Mouse (Mus musculus) liver, embryonic 18 days (tissue): Measurements from ENCODE around the gene Slc10a1. TPM values are rescaled to one million over a fixed set of nuclear protein-coding genes. Genes with fewer than 3 reads are reported as not detected.

Source experiments
- polyA plus RNA-seq: library from polyadenylated mRNA; depleted of rRNA; stranded (reverse); fragments of >200 nt; gene quantifications from 2 replicates; pipeline ENCODE4 v1.2.3, GENCODE M21; 2012; rRNA removed

The Slc10a1 gene
- 359 and 420 TPM in 2 replicates for polyA plus RNA-seq

GRCm38 (mm10) chr12:80968605-80969004, at the start of gene Slc10a1:
TSS of gene Slc10a1 (minus strand) at chr12:80968705.

GRCm38 (mm10) chr12:80945334-80945995, 23.0 kb downstream of the Slc10a1 start, which contains the start of gene Srsf5:
TSS of gene Srsf5 (plus strand) at chr12:80945504.

Other genes starting within 250 kb of the Slc10a1 start
- gene Ccdc177, start 208.0 kb downstream of the Slc10a1 start, polyA plus RNA-seq: under 0.01 TPM in 1 of 2 replicates, not detected in the other
- gene Susd6, start 178.2 kb downstream of the Slc10a1 start, polyA plus RNA-seq: 13.4 and 17.2 TPM in 2 replicates
- 416 and 472 TPM in 2 replicates for gene Srsf5, start 23.2 kb downstream of the Slc10a1 start, polyA plus RNA-seq
- 19.4 and 25.1 TPM in 2 replicates for gene Smoc1, start 58.1 kb upstream of the Slc10a1 start, polyA plus RNA-seq